Comparison of ENCODE assay signal across 27 mouse cellular contexts in the genomic region with DNA sequence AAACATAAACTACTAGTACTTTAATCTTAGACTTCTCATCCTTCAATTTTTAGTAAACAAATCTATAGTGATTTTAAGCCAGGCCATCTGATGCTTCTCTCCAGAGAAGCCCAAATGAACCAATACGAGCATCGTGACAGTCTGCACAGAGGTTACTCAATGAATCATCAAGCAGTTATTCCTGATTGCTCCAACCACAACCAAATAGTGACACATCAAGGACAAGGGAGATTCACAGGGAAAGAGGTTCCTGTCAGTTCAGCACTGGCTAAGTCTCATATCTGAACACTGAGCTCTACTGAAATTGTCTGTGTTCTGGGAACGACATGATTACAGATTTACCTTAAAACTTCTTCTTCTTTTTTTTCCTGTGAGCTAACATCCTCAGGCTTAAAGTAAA.
DNase-seq lines count a peak whose midpoint lies in the region; ATAC-seq and TF ChIP-seq lines count a peak whose summit lies in the region.
"Had no signal": no experiment of that assay in that cellular context is flagged by ENCODE, and none has a peak within 500 bp of the region (broad histone marks: within the 10 kb centered on the region; RNA-seq: fewer than 3 reads in every experiment).

No protein-coding gene starts in this region.

- no peak for TF ChIP-seq EP300 in stomach, postnatal 0 days (optimal IDR thresholded peaks at IDR 0.05)

- WGBS in stomach, postnatal 0 days = 75% methylated on average over 3 of the region's 3 CpGs

- no peak overlapping the region for H3K9ac ChIP-seq in stomach, postnatal 0 days (ENCODE audit: low read length)
- H3K9ac ChIP-seq: embryonic facial prominence, embryonic 12.5 days; embryonic facial prominence, embryonic 15.5 days; forebrain, embryonic 12.5 days; forebrain, embryonic 15.5 days; heart, embryonic 12.5 days; heart, embryonic 15.5 days; hindbrain, embryonic 13.5 days; intestine, embryonic 15.5 days had no signal

- H3K27ac ChIP-seq in stomach, postnatal 0 days (replicated peaks) = no peak overlapping the region
- H3K27ac ChIP-seq: embryonic facial prominence, embryonic 12.5 days; embryonic facial prominence, embryonic 15.5 days; forebrain, embryonic 12.5 days; forebrain, embryonic 15.5 days; heart, embryonic 15.5 days; hindbrain, embryonic 10.5 days; hindbrain, embryonic 13.5 days; intestine, embryonic 15.5 days had no signal

- H3K4me2 ChIP-seq in stomach, postnatal 0 days (replicated peaks; ENCODE audit: low read depth) = no peak overlapping the region
- H3K4me2 ChIP-seq: embryonic facial prominence, embryonic 12.5 days; embryonic facial prominence, embryonic 15.5 days; forebrain, embryonic 12.5 days; forebrain, embryonic 15.5 days; heart, embryonic 12.5 days; heart, embryonic 15.5 days; hindbrain, embryonic 13.5 days; intestine, embryonic 15.5 days had no signal

- H3K4me1 ChIP-seq in stomach, postnatal 0 days (replicated peaks; ENCODE audit: control insufficient read depth, insufficient read depth) = no peaks in the 10 kb centered on the region
- H3K4me1 ChIP-seq: embryonic facial prominence, embryonic 12.5 days; embryonic facial prominence, embryonic 15.5 days; forebrain, embryonic 12.5 days; forebrain, embryonic 15.5 days; heart, embryonic 12.5 days; heart, embryonic 15.5 days; hindbrain, embryonic 10.5 days; hindbrain, embryonic 13.5 days; intestine, embryonic 15.5 days had no signal

- ATAC-seq in stomach, postnatal 0 days (ENCODE audit: low FRiP score, low TSS enrichment) = no peak
- ATAC-seq: activated CD4-positive, CD25-positive, alpha-beta regulatory T cell, adult 4 months; CD4-positive, CD25-positive, alpha-beta regulatory T cell, adult 4 months; forebrain, embryonic 15.5 days; hindbrain, embryonic 16.5 days; intestine, embryonic 15.5 days had no signal

- no peaks in the 10 kb centered on the region for H3K27me3 ChIP-seq in stomach, postnatal 0 days (ENCODE audit: control insufficient read depth, insufficient read depth, low read length)
- H3K27me3 ChIP-seq: embryonic facial prominence, embryonic 12.5 days; embryonic facial prominence, embryonic 15.5 days; forebrain, embryonic 12.5 days; forebrain, embryonic 15.5 days; heart, embryonic 12.5 days; heart, embryonic 15.5 days; hindbrain, embryonic 13.5 days; intestine, embryonic 15.5 days had no signal

- H3K4me3 ChIP-seq in stomach, postnatal 0 days (ENCODE audit: low read depth, low read length) = no peak overlapping the region
- H3K4me3 ChIP-seq: embryonic facial prominence, embryonic 12.5 days; embryonic facial prominence, embryonic 15.5 days; forebrain, embryonic 12.5 days; forebrain, embryonic 15.5 days; heart, embryonic 12.5 days; heart, embryonic 15.5 days; hindbrain, embryonic 10.5 days; hindbrain, embryonic 13.5 days; intestine, embryonic 15.5 days had no signal

- TF ChIP-seq CTCF in stomach, postnatal 0 days (IDR thresholded peaks at IDR 0.05; ENCODE audit: low read depth) = no peak

- H3K36me3 ChIP-seq in stomach, postnatal 0 days (ENCODE audit: control insufficient read depth, insufficient read depth, low read length) = no peaks in the 10 kb centered on the region
- H3K36me3 ChIP-seq: embryonic facial prominence, embryonic 12.5 days; embryonic facial prominence, embryonic 15.5 days; forebrain, embryonic 12.5 days; forebrain, embryonic 15.5 days; heart, embryonic 12.5 days; heart, embryonic 15.5 days; hindbrain, embryonic 10.5 days; hindbrain, embryonic 13.5 days; intestine, embryonic 15.5 days had no signal

- H3K9me3 ChIP-seq in stomach, postnatal 0 days (ENCODE audit: control insufficient read depth, low read length) = no peaks in the 10 kb centered on the region
- H3K9me3 ChIP-seq: embryonic facial prominence, embryonic 12.5 days; embryonic facial prominence, embryonic 15.5 days; forebrain, embryonic 12.5 days; forebrain, embryonic 15.5 days; heart, embryonic 12.5 days; heart, embryonic 15.5 days; hindbrain, embryonic 10.5 days; hindbrain, embryonic 13.5 days; intestine, embryonic 15.5 days had no signal

- peak; percentile 42 for DNase-seq in adrenal gland, adult 2 months
- no peak for DNase-seq in adrenal gland, adult 18-20 months (ENCODE audit: low spot score in 2 of 2)
- peak; percentile 57 for DNase-seq in Muller cell, postnatal 12 days (ENCODE audit: inconsistent ontology term)
- peak; percentile 2 to 17 for DNase-seq in adrenal gland, postnatal 36 days
- no peak for DNase-seq in ovary, postnatal 10 days (ENCODE audit: low spot score)
- no peak for DNase-seq in stomach, postnatal 0 days (ENCODE audit: low spot score)
- DNase-seq: cerebellum, adult 18-20 months; cerebellum, adult 9-10 months; cerebellum, postnatal 25 days; gastrocnemius, postnatal 25 days; heart, adult 18-20 months; heart, postnatal 10 days; heart, postnatal 36 days; kidney, adult 11 months; kidney, adult 8-10 months had no signal

Comparison
In these comparisons a context has a peak if more than half of its experiments do, and no peak if none do; other contexts are left out.
1. DNase-seq: peak in adrenal gland, adult 2 months (single experiment), Muller cell, postnatal 12 days (single experiment) and adrenal gland, postnatal 36 days (2 of 2); none in adrenal gland, adult 18-20 months (0 of 2), ovary, postnatal 10 days (single experiment) and stomach, postnatal 0 days (single experiment).